Mouse (Mus musculus) erythroblast, embryonic 14.5 days (primary cell): ENCODE results near the gene Pycr2.

Experiments
- GATA1 ChIP-seq: IDR thresholded peaks from 2 replicates; pipeline ENCODE4 v1.6.1; 2012; ENCODE audit warnings: low read length, inconsistent platforms, mixed read lengths
- TAL1 ChIP-seq: IDR thresholded peaks from 3 replicates; pipeline ENCODE4 v1.6.1; 2012; ENCODE audit warnings: low read length, inconsistent platforms, mixed read lengths

DNA sequence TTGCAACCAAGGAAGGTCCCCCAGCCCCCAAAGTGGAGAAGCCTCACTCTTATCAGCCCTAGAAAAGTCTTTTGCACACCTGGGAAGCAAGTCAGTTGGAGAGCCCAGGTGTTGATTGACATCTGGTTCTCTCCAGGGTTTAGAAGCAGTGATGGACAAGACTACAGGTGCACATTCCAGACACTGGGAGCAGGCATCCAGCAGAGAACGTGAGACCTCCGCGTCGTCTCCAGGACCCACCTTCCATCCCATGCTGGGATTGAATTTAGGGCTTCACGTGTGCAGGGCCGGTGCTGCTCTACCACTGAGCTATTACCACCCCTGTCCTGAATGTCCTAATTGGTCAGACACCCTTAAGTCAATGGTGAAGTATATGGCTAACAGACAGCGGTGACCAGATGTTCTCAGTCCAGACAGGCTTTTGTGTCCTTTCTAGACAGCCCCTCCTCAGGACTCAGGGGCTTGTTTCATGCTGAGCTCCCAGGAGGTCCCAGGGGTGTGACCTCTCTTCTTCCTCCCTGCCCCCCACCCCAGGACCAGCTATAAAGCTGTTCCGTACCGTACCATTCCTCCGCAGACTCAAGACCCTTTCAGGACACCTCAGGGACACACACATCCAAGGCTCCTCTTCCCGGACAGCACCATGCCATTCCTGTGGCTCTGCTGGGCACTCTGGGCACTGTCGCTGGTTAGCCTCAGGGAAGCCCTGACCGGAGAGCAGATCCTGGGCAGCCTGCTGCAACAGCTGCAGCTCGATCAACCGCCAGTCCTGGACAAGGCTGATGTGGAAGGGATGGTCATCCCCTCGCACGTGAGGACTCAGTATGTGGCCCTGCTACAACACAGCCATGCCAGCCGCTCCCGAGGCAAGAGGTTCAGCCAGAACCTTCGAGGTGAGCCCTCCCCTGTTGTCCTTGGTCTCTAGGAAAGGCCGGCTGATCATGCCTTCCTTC lies 30.6 kb downstream of the Pycr2 start, which contains the start of gene Lefty1:
- TF ChIP-seq TAL1 (no peak), GATA1 (no peak)
